Mouse (Mus musculus): ENCODE measurements around the gene Calu.
A peak's percentile ranks its signal among the peaks of the same experiment; 100 is the strongest.

Calu gene

GRCm38 (mm10) chr6:29420596-29420995 lies 72.7 kb downstream of the Calu start:
- DNase-seq (ENCODE audit: low read depth, low spot score) = no peak

GRCm38 (mm10) chr6:29425118-29425517 lies 77.2 kb downstream of the Calu start:
- DNase-seq (ENCODE audit: low read depth, low spot score) = no peak

- peak; percentile 52 for DNase-seq (ENCODE audit: low read depth, low spot score)
These were observed 78.5 kb downstream of the Calu start for GRCm38 (mm10) chr6:29426331-29426730.

All from R1 (cell line).